ENCODE assay signal across 7 mouse cellular contexts in genomic region chr17:73067423-73067822, GRCm38 (mm10). TPM values are rescaled to one million over a fixed set of nuclear protein-coding genes. Genes with fewer than 3 reads are reported as not detected.
DNase-seq lines count a peak whose midpoint lies in the region; TF ChIP-seq lines count a peak whose summit lies in the region.

No protein-coding gene starts in this region.

- H3K36me3 ChIP-seq in thymus, adult 2 months (ENCODE audit: control insufficient read depth, insufficient read depth, low read length), result no peaks in the 10 kb centered on the region
- no peaks in the 10 kb centered on the region for H3K36me3 ChIP-seq in hindbrain, embryonic 10.5 days
- no peaks in the 10 kb centered on the region for H3K36me3 ChIP-seq in liver, adult 2 months (ENCODE audit: control insufficient read depth, insufficient read depth, low read length)
- no peaks in the 10 kb centered on the region for H3K36me3 ChIP-seq in small intestine, adult 2 months (ENCODE audit: control insufficient read depth, insufficient read depth, low read length)

- no peaks in the 10 kb centered on the region for H3K9me3 ChIP-seq in hindbrain, embryonic 10.5 days

- DNase-seq in thymus, postnatal 25 days, result peak; percentile 34
- no peak for DNase-seq in thymus, adult 2 months
- peak; percentile 28 for DNase-seq in embryo, embryonic 9.5 days (ENCODE audit: extremely low spot score)
- peak; percentile 35 for DNase-seq in hindbrain, embryonic 10.5 days (ENCODE audit: low spot score)
- DNase-seq in liver, adult 2 months (ENCODE audit: extremely low read depth, low read depth, low spot score), result peak; percentile 25
- DNase-seq in testis, postnatal 10 days (ENCODE audit: low spot score), result no peak

- H3K27me3 ChIP-seq in thymus, adult 2 months (ENCODE audit: control insufficient read depth, insufficient read depth, low read length), result no peaks in the 10 kb centered on the region
- peaks cover 10% of the 10 kb centered on the region; the same call in 1 of the 2 replicates for H3K27me3 ChIP-seq in hindbrain, embryonic 10.5 days (ENCODE audit: insufficient read depth, poor library complexity, severe bottlenecking)
- no peaks in the 10 kb centered on the region for H3K27me3 ChIP-seq in liver, adult 2 months (ENCODE audit: control insufficient read depth, insufficient read depth, low read length)
- H3K27me3 ChIP-seq in small intestine, adult 2 months (ENCODE audit: control insufficient read depth, insufficient read depth, low read length), result no peaks in the 10 kb centered on the region

- H3K4me3 ChIP-seq in thymus, adult 2 months (ENCODE audit: control insufficient read depth, insufficient read depth, low read length), result no peak overlapping the region
- no peak overlapping the region for H3K4me3 ChIP-seq in hindbrain, embryonic 10.5 days
- no peak overlapping the region for H3K4me3 ChIP-seq in liver, adult 2 months (ENCODE audit: insufficient read depth, low read depth, low read length)
- H3K4me3 ChIP-seq in small intestine, adult 2 months (ENCODE audit: low read depth, low read length), result no peak overlapping the region

- H3K4me1 ChIP-seq in thymus, adult 2 months (replicated peaks; ENCODE audit: control insufficient read depth, insufficient read depth, low read length), result peaks cover 43% of the 10 kb centered on the region
- H3K4me1 ChIP-seq in hindbrain, embryonic 10.5 days (replicated peaks), result peaks cover 36% of the 10 kb centered on the region
- H3K4me1 ChIP-seq in liver, adult 2 months (ENCODE audit: control insufficient read depth, insufficient read depth, low read length), result no peaks in the 10 kb centered on the region
- H3K4me1 ChIP-seq in small intestine, adult 2 months (ENCODE audit: control insufficient read depth, insufficient read depth, insufficient read length, low read length), result peaks cover 6% of the 10 kb centered on the region; the same call in 1 of the 2 replicates

- no peak for TF ChIP-seq POLR2A in thymus, adult 2 months (IDR thresholded peaks at IDR 0.05; ENCODE audit: control insufficient read depth, extremely low read depth, insufficient read depth, low read length, poor library complexity)
- no peak for TF ChIP-seq POLR2A in liver, adult 2 months (IDR thresholded peaks at IDR 0.05; ENCODE audit: extremely low read depth, insufficient read depth, low read length)
- no peak for TF ChIP-seq POLR2A in small intestine, adult 2 months (IDR thresholded peaks at IDR 0.05; ENCODE audit: low read depth, low read length)

- no peak overlapping the region for H3K27ac ChIP-seq in thymus, adult 2 months (ENCODE audit: control insufficient read depth, insufficient read depth, low read length)
- H3K27ac ChIP-seq in hindbrain, embryonic 10.5 days, result peak overlapping the region; percentile 43; the same call in 1 of the 2 replicates
- H3K27ac ChIP-seq in liver, adult 2 months (replicated peaks; ENCODE audit: insufficient read depth, low read depth, low read length), result peak overlapping the region; percentile 46
- H3K27ac ChIP-seq in small intestine, adult 2 months (ENCODE audit: insufficient read depth, low read depth, low read length), result peak overlapping the region; percentile 67

- WGBS in thymus, adult 2 months, result 32% methylated on average over 11 of the region's 11 CpGs
- 42% methylated on average over 11 of the region's 11 CpGs for WGBS in hindbrain, embryonic 10.5 days
- WGBS in liver, adult 2 months, result 69% methylated on average over 11 of the region's 11 CpGs
- WGBS in small intestine, adult 2 months, result 65% methylated on average over 11 of the region's 11 CpGs

- no peak for TF ChIP-seq CTCF in thymus, adult 2 months (IDR thresholded peaks at IDR 0.05; ENCODE audit: borderline replicate concordance, control insufficient read depth, extremely low read depth, insufficient read depth, low read length, poor library complexity)
- no peak for TF ChIP-seq CTCF in liver, adult 2 months (IDR thresholded peaks at IDR 0.05; ENCODE audit: low read depth, low read length)
- no peak for TF ChIP-seq CTCF in small intestine, adult 2 months (IDR thresholded peaks at IDR 0.05; ENCODE audit: extremely low read depth, insufficient read length, insufficient replicate concordance, low read depth, low read length)

- no peaks in the 10 kb centered on the region for H3K79me2 ChIP-seq in liver, adult 2 months (ENCODE audit: control insufficient read depth, insufficient read depth, low read length)

- no peak overlapping the region for H3K9ac ChIP-seq in liver, adult 2 months (ENCODE audit: low read depth, low read length)

RNA-seq across cellular contexts. Expression of gene Lclat1, which starts 40.4 kb away (rescaled TPM):
- polyA plus RNA-seq in thymus, adult 2 months (2012; rRNA removed), result 5.4 and 6.4 TPM in 2 replicates
- polyA plus RNA-seq in hindbrain, embryonic 10.5 days (2016; fragmentation: Nextera tagmentation; extraction: Ambion mirVana), result 9.8 and 10.5 TPM in 2 replicates
- total RNA-seq in liver, adult 2 months (2014; rRNA removed), result 24.1 and 29.6 TPM in 2 replicates
- 12.3 and 17.2 TPM in 2 replicates for polyA plus RNA-seq in liver, adult 2 months (2012; rRNA removed)
- polyA plus RNA-seq in small intestine, adult 2 months (2012; rRNA removed), result 3.0 and 7.1 TPM in 2 replicates

Comparison
In these comparisons a context has a peak if more than half of its experiments do, and no peak if none do; other contexts are left out.
1. DNase-seq: peak in thymus, postnatal 25 days (single experiment), embryo, embryonic 9.5 days (single experiment), hindbrain, embryonic 10.5 days (single experiment) and liver, adult 2 months (single experiment); none in thymus, adult 2 months (single experiment) and testis, postnatal 10 days (single experiment).